Mouse (Mus musculus) cerebellum, adult 2 months (tissue): ENCODE results near the gene Ankrd53.

ENCODE experiments used
- CTCF ChIP-seq: fragments of 200-500 bp; IDR thresholded peaks from 2 replicates; pipeline ENCODE4 v1.5.1; 2011; ENCODE audit warnings: low read depth, mild to moderate bottlenecking, control low read depth, low read length, moderate library complexity, borderline replicate concordance; ENCODE audit not compliant: insufficient read depth
- POLR2A ChIP-seq: fragments of 200-500 bp; IDR thresholded peaks from 2 replicates; pipeline ENCODE4 v1.6.1; 2011; ENCODE audit warnings: low read length, control low read depth, borderline replicate concordance; ENCODE audit not compliant: insufficient read depth

- TF ChIP-seq CTCF = no peak
- no peak for TF ChIP-seq POLR2A
Measured at GRCm38 (mm10) chr6:83745466-83745865, 17.0 kb upstream of the Ankrd53 start.
